Mouse (Mus musculus) right cerebral cortex, adult 18-20 months (tissue): Measurements from ENCODE around the gene Klhl22.

ENCODE experiments used
- DNase-seq: peaks from one replicate; pipeline ENCODE4 v3.0.0; 2022; ENCODE audit warnings: mixed read lengths

Gene Klhl22

DNA sequence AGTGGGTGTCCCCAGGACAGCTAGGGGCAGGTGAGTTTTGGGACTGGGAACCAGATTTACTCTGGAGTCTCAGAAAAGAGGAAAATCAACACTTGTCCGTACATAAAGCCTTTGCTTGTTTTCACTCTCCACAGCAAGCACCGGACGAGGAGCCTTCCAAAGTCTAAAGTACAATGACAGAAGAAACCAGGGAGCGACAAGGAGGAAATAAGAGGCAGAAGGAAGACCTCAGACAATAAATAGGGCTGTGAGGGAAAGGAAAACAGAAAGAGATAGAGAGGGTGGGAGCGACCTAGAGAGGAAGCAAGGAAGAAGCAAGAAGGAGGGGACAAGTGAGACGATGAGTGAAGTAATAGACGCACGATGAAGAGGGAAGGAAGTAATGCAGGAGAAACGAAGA is 516 bp upstream of the Klhl22 start:
- no peak for DNase-seq

DNA sequence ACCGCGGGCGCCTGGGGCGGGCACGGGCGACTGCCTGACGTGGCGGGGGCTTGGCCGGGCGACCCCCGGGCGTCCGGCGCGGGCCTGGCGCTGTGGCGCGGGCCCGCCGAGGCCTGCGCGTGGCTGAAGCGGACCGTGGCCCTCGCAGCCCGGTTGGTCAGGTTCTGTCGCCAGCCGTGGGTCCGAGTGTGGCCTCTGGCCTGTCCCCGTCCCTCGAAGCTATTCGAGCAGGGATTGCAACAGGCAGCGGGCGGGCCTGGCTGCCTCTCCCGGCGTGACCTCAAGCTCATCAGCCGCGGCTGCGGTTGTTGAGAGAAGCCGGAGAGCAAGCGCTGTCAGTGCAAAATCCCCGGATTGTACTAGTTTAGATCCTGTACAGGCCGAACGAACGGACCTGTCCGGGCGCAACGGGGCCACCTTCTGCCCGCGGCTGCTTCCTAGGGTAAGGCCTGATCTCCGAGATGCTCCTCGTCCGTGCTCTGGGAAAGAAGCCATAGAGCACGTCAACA is 449 bp downstream of the Klhl22 start:
- DNase-seq, result peak; percentile 26

DNA sequence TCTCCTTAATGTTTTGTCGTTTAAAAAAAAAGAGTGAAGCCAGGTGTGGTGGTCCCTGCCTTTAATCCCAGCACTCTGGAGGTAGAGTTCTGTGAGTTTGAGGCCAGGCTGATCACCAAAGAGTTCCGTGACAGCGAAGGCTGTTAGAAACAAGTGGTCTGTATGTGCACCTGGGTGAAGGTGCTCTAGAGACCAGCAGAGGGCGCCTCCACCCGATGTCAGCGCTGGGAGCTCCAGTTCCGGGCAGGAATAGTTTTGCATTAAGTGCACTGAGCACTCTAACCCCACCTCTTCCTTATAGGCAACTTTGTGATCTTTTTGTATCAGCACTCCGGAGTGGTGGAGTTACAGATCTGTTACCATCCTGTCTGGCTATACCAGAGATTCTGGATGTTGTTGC is 1.2 kb downstream of the Klhl22 start:
- DNase-seq, result no peak

DNA sequence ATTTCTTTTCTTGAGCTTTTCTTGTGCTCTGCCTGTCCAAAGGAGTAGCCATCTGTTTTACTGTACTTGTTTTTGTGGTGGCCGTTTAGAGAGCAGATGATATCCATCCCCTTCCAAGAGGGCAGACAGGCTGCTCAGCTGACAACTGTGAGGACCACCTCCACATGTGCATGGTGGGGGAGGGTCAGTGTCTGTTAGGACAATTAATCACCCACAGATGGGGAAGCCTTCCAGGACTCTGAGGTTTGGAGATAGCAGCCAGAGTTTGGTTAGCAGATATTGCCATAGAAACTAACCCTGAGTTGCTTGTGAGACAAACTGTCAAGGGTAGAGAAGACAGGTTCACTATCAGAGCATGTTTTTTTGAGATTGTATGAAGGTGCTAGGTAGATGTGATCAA is 1.7 kb downstream of the Klhl22 start:
- no peak for DNase-seq

DNA sequence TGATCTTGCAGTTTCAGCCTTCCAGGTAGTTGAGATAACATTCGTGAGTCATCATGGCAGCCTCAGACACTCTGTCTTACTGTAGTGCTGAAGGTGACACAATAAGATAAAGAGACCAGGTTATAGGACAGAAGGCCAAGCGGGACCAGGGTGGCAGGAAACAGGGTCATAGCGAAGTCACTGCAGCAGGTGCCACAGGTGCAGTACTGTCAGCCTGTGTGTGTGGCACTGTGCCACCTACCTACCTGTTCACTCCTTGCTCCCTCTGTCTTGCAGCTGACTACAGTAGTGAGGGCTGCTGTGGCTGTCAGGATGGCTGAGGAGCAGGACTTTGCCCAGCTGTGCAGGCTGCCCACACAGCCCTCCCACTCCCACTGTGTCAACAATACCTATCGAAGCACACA is 4.7 kb downstream of the Klhl22 start:
- no peak for DNase-seq

DNA sequence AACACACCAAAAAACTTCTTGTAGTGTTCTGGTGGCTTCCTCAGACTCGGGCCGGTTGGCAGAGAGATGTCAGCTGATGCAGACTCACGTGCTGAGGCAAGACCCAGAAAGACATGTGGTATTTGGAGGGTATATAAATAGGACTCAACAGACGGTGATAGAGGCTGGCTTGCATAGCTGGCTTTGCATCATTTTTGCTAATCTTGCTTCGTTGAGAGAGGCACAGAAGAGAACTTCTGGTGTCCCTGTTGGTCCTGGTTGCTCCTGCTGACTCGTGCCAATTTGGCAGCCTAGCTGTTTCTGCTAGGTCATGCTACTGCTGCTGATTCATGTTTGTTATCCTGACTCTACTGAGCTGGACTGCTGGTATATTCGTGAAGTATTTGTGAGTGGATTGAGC is 9.4 kb downstream of the Klhl22 start:
- DNase-seq, result peak; percentile 30

DNA sequence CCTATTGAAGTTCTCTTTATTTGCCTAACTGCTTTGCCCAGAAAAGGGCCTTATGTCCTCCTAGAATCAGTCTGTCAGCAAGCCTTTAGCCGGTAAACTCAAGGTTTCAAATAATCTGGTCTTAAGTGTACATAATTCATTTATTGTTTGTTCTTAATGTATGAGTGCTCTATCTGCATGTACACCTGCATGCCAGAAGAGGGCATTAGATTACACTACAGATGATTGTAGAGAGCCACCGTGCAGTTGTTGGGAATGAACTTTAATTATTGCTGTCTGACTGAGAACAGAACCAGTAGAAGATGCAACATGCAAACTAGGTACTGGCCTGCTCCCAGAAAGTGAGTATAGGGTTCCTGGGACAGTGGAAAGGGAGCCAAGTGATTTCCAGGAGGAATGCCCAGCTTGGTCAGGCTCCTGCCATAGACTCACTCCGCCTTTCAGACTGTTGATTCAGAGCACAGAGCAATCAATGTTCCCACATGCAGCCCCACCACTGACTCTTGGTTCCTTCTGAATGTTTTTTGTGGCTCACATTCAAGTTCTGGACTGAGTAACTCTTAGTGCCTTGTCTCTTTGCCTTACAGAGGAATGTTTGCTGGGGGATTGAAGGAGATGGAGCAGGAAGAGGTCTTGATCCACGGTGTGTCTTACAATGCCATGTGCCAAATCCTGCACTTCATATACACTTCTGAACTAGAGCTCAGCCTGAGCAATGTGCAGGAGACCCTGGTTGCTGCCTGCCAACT is 11.9 kb downstream of the Klhl22 start:
- DNase-seq, result no peak

DNA sequence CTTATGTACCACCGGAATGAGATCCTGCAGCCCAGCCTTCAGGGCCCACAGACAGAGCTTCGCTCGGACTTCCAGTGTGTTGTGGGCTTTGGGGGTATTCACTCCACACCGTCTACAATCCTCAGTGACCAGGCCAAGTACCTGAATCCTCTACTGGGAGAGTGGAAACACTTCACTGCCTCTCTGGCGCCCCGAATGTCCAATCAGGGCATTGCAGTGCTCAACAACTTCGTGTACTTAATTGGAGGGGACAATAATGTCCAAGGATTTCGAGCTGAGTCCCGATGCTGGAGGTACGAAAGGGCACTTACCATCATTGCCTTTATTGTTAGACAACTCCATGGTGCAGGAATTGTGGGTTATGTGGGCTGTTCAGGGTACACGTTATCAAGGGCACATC is 17.4 kb downstream of the Klhl22 start:
- no peak for DNase-seq

DNA sequence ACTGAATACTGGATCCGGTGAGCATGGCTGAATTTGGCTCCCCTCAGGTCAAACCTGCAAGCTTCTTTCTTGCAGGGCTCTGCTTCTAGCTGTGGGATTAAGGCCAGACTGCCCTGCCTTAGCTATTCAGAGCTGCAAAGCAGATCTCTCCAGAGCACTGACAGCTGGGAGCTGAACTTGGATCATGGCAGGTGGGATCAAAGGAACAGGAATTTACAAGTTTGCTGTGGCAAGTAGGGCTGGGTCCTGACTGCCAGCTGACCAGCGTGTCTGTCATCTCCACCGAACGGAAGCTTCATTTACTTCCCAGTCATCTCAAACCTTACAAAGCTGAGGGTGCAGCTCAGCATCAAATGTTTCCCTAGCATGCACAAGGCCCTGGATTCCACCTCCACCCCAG is 18.8 kb downstream of the Klhl22 start:
- DNase-seq, result no peak

DNA sequence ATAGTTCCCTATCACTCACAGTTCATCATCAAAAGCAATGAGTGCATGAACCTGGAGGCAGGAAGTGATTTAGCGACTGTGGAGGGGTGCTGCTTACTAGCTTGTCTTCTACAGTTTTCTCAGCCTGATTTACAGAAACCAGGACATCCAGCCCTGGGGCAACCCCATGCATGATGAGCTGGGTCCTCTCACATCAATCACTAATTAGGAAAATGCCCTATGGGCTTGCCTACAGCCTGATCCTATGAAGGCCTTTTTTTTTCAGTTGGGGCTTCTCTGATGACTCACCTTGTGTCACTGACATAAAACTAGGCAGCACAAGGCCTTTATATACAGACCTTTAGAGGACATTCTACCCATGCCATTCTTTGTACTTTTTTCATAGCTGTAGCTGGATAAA is 20.3 kb downstream of the Klhl22 start:
- DNase-seq, result no peak

DNA sequence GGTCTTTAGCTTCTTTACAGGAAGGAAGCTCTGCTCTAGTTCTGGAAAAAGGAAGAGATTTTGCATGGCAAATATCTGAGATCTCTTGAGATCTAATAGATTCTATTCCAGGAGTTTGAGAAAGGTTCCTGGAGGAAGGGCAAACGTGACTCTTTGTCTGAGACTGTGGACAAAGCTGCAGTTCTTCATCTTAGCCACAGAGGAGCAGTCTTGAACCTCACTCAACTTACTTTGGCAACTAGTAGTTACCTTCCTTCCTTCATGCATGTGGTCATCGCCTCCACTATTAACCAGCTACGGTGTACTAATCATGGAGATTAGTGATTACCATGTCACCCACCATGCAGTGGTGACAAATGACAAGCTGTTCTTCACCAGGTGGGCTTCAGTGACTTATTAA is 25.9 kb downstream of the Klhl22 start:
- DNase-seq, result no peak

DNA sequence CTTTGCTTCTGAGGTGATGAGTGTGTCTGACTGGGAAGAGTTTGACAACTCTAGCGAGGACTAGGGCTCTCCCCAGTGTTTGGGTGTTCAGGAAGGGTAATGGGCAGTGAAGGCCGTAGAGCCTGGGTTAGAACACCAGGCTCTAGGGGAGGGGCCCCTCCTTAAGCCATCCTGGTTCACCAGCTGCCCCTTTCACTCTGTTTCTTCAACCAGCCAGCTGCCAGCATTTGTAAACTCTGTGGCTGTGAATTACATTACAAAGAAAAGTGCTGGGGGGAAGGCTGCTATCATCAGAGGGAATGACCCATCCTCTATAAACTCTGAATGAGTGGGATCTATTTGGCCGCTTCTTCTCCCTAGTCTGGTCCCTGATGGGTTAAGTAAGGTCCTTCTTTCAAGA is 33.3 kb downstream of the Klhl22 start:
- no peak for DNase-seq

DNA sequence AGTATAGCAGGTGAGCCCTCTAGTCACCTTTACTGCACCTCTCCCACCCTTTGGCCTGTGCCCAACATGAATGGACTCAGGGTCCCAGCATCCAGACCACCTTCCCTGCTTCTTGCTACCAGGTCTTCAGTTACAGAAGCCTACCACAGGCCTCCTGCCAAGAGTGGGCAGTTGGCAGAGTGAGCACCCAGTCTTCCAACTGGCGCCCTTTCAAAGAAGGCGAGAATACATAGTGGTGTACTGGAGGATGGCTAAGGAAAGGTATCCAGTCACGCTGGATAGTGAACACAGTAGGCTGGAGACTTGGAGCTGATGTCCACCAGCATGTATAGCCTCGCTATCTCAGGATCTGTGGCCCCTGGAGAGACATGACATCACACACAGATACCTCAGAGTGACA is 34.6 kb downstream of the Klhl22 start:
- DNase-seq, result peak; percentile 63

DNA sequence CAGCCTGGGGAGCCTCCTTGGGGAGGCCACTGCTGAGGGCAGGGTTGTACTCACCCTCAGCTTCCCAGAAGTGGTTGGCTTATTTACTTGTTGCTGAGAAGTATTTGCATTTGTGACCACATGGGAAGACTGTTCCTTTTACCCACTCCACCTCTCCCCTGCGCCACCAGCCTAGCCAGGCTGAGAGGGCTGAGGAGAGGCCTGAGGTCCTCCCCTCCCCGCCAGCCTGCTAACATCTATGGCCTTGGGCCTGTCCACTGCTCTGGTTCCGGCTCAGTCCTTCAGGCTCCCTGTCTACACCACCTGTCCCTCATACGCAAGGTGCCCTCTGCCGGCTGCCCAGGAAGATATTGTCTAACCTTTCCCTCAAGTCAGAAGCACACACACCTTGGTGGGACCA is 36.2 kb downstream of the Klhl22 start:
- no peak for DNase-seq

DNA sequence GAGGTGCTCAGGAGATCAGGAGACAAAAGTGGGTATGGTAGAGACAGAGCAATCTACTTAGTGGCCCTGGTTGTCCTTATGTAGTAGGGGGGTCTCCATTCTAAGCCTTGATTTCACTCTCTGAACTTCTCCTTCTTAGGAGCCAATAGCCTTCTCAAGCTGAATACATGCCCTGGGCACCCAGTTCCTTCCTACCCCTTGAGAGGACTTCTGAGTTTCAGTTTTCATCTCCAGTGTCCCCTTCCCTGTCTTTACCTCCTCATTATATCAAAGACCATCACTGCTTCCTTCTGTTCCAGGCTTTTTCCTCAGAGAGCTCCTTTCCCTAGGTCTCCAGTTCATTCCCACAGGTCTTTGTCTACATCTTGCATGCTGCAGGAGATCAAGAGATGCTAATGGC is 37.1 kb downstream of the Klhl22 start:
- DNase-seq, result no peak

DNA sequence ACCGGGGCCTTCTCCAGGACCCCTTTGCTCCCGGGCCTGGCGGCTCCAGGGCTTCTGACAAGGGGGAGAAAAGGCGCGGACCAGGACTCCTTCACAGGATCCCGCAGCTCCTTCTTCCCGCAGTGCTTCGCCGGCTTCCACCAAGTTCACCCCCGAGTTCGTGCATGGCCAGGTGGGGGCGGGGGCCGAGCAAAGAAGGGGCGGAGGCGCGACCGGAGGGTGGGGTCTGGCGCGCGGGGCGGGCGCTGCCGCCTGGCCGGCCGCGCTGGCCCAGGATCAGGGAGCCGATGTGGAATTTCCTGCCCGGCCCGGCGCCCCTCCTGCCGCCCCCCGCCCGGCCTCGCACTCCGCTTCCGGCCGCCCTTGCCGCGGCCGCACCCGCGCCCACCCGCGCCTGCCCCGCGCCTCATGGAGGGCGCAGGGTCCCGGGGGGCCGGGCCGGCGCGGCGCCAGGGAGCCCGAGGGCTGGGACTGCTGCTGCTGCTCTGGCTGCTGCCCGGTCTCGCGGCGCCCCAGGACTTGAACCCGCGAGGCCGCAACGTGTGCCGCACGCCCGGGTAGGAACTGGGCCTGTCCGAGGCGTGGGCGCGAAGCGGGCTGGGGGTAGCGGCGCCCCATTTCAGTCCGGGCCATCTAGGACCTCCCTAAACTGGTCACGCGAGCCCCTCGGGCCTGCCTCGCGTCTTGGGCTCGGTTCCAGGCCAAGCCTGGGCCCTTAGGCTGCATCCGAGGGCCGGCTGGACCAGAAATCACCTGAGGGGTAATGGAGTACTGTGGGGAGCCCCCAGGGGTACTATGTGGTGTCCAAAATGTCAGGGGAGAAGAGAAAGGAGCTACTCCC is 37.8 kb downstream of the Klhl22 start, which contains the start of gene Scarf2:
Gene Scarf2, plus strand, starts transcription at position 312 of the 841 bp plus-strand sequence.
- DNase-seq, result no peak

DNA sequence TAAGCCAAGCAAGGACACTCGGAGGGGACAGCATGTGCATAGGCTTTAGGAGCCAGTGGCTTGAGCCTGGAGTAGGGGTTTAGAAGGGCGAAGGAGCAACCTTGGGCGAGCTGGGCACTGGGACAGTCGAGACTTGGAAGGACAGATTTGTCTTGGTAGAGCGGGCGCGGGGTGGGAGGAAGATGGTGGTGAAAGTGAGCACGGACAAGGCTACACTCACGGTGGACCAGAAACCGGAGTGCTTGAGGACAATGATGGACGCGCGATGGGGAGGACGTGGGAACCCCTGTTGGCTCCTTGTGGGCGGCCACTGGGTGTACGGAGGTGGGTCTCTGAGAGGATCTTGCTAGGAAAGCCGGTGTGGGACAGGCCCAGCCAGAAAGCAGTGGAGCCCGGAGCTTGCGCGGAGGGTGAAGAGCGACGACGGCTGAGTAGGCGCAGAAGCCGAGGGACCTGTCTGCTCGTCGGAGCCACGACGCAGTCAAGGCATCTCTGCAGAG is 38.4 kb downstream of the Klhl22 start:
- DNase-seq, result no peak

DNA sequence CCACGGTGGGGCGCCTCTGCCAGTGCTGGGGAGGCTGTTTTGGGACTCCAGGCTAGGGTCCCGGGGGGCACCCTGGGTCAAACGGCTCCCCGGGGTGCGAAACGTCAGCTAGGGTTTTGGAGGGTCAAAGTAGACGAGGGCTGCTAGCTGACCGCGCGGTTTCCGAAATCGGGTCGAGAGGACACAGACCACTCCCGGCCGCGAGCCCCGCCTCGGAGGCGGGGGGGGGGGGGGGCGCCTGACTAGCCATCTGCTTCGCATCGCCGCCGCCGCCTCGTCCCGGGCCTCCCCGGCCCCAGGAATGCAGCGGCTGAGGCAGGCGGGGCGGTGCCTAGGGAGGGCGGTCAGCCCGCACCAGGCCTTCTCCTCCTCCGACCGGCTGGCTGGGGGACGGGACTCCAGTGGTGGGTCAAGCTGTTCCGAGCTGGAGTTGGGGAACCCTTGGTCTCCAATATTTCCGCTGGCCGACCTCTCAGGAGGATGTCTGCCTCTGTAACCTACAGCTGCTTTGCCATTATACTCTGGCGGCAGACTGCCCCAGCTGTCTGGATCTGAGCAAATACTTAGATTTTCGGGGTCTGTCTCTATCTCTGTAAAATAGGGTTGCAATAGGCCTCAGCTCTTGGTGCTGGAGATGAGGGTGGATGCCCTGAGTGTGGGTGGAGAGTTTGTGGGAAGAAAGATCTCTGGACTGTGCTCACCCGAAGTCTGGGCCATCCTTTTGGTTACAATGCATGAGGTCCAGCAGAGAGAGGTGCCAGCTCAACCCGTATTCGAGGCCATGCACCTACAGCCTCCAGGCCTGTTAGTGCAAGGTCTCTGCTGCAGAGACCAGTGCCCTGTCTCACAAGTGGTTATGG is 39.1 kb downstream of the Klhl22 start:
- no peak for DNase-seq

DNA sequence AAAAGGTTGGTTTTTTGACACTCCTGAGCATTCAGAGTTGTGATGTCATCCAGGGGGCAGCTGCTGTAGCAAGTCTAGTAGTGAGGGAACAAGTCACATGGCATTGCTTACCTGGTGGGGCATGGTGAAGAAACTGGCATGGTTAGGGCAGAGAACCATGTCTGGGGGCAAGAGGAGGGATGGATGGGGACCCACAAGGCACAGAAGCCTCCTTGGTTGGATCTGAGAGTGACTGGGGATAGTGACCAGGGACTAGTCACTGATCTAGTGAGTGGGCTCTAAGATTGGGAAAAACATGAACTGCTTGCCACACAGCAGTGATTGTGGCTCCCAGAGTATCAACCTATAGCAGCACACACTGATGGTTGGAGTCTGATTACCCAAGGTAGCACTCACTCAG is 40.2 kb downstream of the Klhl22 start:
- no peak for DNase-seq

DNA sequence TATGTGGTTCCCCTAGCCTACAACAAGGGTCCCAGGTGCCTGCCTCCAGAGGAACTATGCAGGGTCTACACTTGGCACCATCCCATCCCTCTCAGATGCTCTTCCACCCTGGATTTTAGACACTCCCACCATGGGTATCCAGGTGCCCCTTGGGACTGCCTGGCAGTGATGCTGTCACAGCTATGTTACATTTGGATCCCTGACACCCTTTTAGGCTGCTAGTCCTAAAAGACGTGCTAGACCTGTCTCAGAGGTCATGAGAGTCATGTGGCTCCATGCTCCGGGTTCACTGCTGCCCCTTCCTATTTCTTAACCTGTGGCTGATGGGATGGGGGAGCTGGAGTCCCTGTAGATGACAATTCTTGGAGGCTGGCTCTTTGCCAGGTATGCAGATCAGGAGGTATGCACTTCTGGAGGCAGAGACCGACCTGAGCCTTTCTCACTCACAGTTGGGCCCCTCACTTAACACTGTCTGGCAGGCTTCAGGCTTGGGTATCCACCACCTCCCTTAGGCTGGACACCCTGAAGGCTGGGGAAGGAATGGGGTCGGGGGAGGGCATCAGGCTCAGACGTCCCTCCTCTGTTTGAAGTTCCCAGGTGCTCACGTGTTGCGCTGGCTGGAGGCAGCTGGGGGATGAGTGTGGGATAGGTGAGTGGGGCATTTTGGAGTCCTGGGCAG is 42.5 kb downstream of the Klhl22 start:
- DNase-seq, result no peak

DNA sequence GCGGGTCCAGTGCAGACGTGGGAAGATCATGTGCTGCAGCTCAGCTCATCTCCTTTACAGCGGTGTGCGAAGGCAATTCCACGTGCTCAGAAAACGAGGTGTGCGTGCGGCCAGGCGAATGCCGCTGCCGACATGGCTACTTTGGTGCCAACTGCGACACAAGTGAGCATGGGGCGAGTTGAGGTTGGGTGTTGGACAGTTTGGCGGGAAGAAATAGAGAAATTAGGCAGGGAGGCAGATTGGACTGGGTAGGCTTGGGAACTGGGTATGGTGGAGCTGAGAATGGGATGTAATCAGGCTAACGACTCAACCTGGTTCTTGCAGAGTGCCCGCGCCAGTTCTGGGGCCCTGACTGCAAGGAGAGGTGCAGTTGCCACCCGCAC is 43.0 kb downstream of the Klhl22 start:
- DNase-seq, result no peak
